Mouse (Mus musculus) gastrocnemius, postnatal 14 days (tissue): ENCODE measurements around the gene Map6. TPM values are rescaled to one million over a fixed set of nuclear protein-coding genes. Genes with fewer than 3 reads are reported as not detected.

ENCODE experiments used
- DNase-seq: peaks from one replicate; pipeline ENCODE4 v3.0.0; 2021; ENCODE audit warnings: mixed read lengths
- intact Hi-C: fragments of 180-260 bp; cut with DNase I; formaldehyde crosslinking; loops from one replicate; pipeline ENCODE4 v1.15.1; 2025; ENCODE audit warnings: low total_unique reads
- long read RNA-seq, 2 experiments: library from polyadenylated mRNA; stranded (forward); transcript quantifications; one replicate each; pipeline ENCODE4 v2.0.0; 2021
- total RNA-seq, 2 experiments: library from RNA; stranded (reverse); gene quantifications; 2 replicates each; pipeline ENCODE4 v1.2.3; 2021

The Map6 gene
- total RNA-seq: 1 to 10 TPM; 3.9 to 6.6 TPM
- long read RNA-seq, experiment 1, partial matches to known transcripts: 0 of 4 reads
- long read RNA-seq, experiment 1, other reads (novel, unspliced or antisense): 1 of 4 reads
- long read RNA-seq, experiment 2, partial matches to known transcripts: 0 of 2 reads
- long read RNA-seq, experiment 2, other reads (novel, unspliced or antisense): 0 of 2 reads

GRCm38 (mm10) chr7:99267251-99267896 lies at the start of gene Map6:
Gene Map6 (plus strand): TSS chr7:99267447.
- no peak for DNase-seq
- intact Hi-C loops: no loop called here

DNA sequence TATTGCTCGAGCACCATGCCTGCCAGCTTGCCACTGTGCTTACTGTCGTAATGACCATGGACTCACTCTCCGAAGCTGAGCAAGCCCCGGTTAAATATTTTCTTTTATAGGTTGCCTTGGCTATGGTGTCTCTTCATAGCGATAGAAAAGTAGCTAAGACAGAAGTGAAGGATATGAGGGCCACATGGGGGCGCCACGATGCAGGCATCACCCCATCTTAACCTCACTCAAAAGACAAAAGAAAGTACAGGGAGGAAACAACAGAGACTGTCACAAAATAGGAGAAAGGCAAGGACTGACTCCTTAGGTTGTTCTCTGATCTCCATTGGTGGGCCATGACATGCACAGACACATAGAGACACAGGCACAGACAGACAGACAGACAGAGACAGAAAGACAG lies 43.0 kb upstream of the Map6 start:
- intact Hi-C loops: no loop called here
- no peak for DNase-seq

DNA sequence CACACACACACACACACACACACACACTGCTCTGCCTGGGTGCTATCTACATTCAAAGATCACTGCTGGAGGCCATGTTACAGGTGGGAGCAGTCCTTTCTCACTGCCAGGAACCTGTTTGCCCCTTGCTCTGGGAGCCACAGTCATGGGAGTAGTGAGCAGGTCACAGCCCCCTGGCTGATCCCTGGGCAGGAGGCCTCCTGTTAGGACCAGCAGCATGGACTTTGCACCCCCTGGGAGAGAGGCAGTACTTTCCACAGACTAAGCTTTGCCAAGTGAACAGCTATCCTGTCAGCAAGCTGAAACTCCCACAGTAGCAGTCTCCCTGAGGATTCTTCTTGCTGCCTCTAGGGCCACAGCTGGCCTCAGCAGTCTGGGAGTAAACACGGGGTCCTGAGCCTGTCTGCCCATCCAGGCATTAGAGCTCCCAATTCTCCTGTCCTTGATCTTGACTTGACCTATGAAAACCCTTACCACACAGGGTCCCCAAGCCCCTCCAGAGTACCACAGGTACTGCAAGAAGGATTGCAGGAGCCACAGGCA lies 42.5 kb upstream of the Map6 start:
- intact Hi-C loops: no loop called here

GRCm38 (mm10) chr7:99225421-99225820 lies 41.8 kb upstream of the Map6 start:
- DNase-seq: no peak
- intact Hi-C loops: no loop called here

More for the DNA sequence above, 42.5 kb upstream of the Map6 start:
- DNase-seq: no peak

DNA sequence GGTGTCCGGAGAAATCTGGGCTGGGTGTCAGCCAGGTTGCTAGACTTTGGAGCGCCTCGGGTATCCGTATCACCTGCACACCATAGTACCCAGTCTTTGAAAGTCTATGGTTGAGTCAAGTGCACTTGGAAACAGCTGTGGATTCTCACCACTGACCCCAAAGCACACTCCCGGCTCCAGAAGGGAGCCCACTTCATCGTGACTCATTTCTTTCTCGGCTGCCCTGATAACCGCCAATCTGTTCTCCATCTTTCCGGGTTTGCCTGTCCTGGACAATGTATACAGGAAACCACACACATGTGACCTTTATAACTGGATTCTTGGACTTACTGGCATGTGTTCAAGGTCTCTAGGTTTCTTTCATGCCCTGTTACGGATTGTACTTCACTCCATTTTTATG lies 40.6 kb upstream of the Map6 start:
- intact Hi-C loops: no loop called here
- no peak for DNase-seq

DNA sequence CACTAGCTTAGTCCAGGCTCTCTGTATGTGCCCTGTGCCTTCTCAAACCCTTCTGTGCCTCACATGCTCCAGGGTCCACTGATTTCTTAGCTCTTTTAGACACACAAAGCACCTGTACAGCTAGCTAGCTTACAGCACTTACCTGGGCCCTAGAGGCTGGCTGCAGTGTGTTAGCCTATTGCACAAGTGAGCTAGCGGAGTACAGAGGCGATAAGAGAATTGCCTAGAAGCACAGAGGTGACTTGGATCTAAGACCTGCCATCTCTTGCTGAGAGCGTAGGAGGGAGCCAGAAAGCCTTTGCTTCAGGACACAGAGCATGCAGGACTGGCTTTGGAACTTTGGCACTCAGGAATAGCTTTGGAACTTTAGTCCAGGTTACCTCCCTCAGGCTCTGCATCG lies 40.0 kb upstream of the Map6 start:
- intact Hi-C loops: no loop called here
- no peak for DNase-seq

- intact Hi-C loops: no loop called here
- no peak for DNase-seq
Observed at GRCm38 (mm10) chr7:99228825-99229224, 38.4 kb upstream of the Map6 start.

DNA sequence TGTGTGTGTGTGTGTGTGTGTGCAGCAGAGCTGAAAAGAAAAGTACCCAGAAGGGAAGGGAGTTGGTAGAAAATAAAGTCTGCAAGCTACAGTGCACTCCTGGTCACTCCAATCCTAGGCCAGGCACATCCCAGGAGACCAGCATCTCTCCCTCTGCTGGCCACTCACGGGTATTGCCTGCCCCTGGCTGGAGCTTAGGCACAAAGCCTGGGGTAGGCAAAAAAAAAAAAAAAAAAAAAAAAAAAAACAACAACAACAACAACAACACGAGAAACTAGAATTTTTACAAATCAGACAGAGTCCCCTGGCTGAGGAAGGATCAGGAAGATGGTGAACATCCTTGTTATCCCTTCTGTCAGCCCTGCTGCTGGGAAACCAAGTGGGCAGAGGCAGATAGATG lies 37.8 kb upstream of the Map6 start:
- intact Hi-C loops: no loop called here
- DNase-seq: peak; percentile 59

- intact Hi-C loops: no loop called here
Observed at GRCm38 (mm10) chr7:99230061-99230747, 37.0 kb upstream of the Map6 start.

GRCm38 (mm10) chr7:99232571-99232970 lies 34.7 kb upstream of the Map6 start:
- no peak for DNase-seq
- intact Hi-C loops: no loop called here

More at GRCm38 (mm10) chr7:99230061-99230747, 37.0 kb upstream of the Map6 start:
- DNase-seq: no peak

- no peak for DNase-seq
- intact Hi-C loops: no loop called here
Observed at GRCm38 (mm10) chr7:99234916-99235315, 32.3 kb upstream of the Map6 start.

- intact Hi-C loops: no loop called here
- peak; percentile 59 for DNase-seq
Observed at GRCm38 (mm10) chr7:99235657-99236056, 31.6 kb upstream of the Map6 start.

- DNase-seq: no peak
- intact Hi-C loops: no loop called here
Observed at GRCm38 (mm10) chr7:99236888-99237660, 30.2 kb upstream of the Map6 start.

GRCm38 (mm10) chr7:99238417-99238816 lies 28.8 kb upstream of the Map6 start, which contains the start of gene Mogat2:
Gene Mogat2 (minus strand): TSS chr7:99238619.
- intact Hi-C loops: no loop called here

GRCm38 (mm10) chr7:99242097-99242496 lies 25.1 kb upstream of the Map6 start:
- intact Hi-C loops: no loop called here
- no peak for DNase-seq

More at GRCm38 (mm10) chr7:99238417-99238816, 28.8 kb upstream of the Map6 start, which contains the start of gene Mogat2:
- no peak for DNase-seq

DNA sequence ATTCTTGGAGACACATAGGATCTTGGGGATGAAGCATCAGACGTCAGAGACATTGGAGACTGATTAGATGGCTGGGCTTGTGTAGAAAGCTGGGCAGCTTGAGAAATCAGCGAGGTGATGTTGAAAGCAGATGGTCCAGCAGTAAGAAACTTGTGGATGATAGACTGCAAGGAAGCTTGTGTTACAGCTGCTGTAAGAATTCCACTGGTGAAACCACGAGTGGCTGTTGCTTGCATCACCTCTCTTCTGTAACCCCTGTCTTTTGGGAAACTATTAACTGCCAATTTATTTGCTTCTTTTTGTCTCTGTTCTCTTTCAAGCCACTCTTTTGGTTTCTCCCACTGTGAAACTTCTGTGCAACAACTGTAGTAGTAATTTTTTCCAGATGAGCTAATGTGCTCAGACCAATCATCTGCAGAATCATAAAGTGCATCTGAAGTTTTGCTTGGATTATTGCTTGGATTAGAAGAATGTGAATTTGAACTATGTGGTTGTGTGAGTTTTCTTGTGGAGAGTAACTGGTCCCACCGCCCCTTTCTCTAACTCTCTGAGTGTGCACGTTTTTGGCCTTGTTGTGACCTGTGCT lies 19.0 kb upstream of the Map6 start:
- intact Hi-C loops: no loop called here

DNA sequence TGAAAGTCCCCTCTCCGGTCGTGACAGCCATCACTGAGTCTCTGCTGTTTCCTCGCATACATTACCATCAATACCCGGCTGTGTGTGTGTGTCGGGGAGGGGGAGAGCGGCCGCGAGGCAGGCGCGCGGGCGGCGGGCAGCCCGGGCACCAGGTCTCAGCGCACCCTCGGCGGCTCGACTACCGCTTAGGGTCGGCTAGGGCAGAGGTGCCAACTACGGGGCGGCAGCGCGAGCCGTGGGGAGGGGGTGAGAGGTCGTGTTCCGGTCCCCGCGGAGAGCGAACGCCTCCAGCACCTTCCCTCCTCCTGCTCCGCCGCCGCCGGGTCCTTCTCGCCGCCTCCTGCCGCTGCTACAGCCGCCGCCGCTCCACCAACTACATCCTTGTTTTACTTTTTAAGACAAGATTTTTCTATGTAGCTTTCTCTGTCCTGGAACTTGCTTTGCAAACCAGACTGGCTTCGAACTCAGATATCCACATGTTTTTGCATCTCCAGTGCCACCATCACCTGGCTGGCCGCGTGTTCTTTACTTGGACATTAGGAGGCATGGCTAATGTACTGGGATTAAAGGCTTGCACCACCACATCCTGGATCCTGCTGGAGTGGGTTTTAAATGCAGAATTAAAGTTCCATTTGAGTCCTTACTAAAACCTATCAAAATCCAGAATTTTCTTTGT lies 18.2 kb upstream of the Map6 start:
- intact Hi-C loops: no loop called here
- no peak for DNase-seq

More for the DNA sequence above, 19.0 kb upstream of the Map6 start:
- DNase-seq: no peak

GRCm38 (mm10) chr7:99249582-99249911 lies 17.7 kb upstream of the Map6 start:
- DNase-seq: peak; percentile 26
- intact Hi-C loops: no loop called here

- DNase-seq: no peak
Observed at GRCm38 (mm10) chr7:99250386-99250785, 16.9 kb upstream of the Map6 start.

More at GRCm38 (mm10) chr7:99250386-99250785, 16.9 kb upstream of the Map6 start:
- intact Hi-C loops: no loop called here
